Comparison of ENCODE assay signal across 9 mouse cellular contexts in the genomic region with DNA sequence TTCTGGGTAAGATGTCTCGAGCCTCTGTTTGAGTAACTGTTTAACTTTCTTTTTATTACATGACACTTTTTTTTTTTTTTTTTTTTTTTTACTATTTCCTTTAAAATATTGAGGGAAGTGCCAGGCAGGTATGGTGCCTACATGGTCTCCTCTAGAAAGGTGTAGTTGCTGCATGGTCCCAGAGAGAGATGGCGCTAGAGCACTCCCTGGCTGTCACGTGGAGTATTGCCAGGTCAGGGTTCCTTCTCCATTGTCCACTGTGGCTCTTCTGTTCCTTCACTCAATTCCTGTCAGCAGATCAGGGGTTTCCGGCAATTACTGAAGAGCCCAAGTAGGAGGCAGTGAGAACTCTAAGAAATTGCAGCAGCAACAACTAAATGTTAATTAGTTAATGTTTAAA.
A peak's percentile ranks its signal among the peaks of the same experiment; 100 is the strongest.
DNase-seq lines count a peak whose midpoint lies in the region; ATAC-seq and TF ChIP-seq lines count a peak whose summit lies in the region.
"Had no signal": no experiment of that assay in that cellular context is flagged by ENCODE, and none has a peak within 500 bp of the region (broad histone marks: within the 10 kb centered on the region; RNA-seq: fewer than 3 reads in every experiment).

No protein-coding gene starts in this region.

- WGBS in embryonic facial prominence, embryonic 10.5 days = 56% methylated on average over 4 of the region's 4 CpGs
- WGBS in liver, postnatal 0 days (ENCODE audit: insufficient replicate concordance) = 66% methylated on average over 4 of the region's 4 CpGs

- no peak for TF ChIP-seq EP300 in liver, postnatal 0 days (IDR thresholded peaks at IDR 0.05; ENCODE audit: low read depth)

- H3K9me3 ChIP-seq in embryonic facial prominence, embryonic 10.5 days = peaks cover 9% of the 10 kb centered on the region
- 0 out of 2 replicates have a peak, but pooled peaks cover 3% of the 10 kb centered on the region for H3K9me3 ChIP-seq in liver, postnatal 0 days (ENCODE audit: low read length)

- peak; percentile 73 for TF ChIP-seq CTCF in liver, postnatal 0 days (IDR thresholded peaks at IDR 0.05; ENCODE audit: low read depth)

- peaks cover 9% of the 10 kb centered on the region for H3K4me1 ChIP-seq in embryonic facial prominence, embryonic 10.5 days
- H3K4me1 ChIP-seq in liver, postnatal 0 days (ENCODE audit: insufficient read depth) = no peaks in the 10 kb centered on the region

- ATAC-seq in liver, postnatal 0 days = no peak

- H3K4me3 ChIP-seq in embryonic facial prominence, embryonic 10.5 days = no peak overlapping the region
- H3K4me3 ChIP-seq in liver, postnatal 0 days (ENCODE audit: low read depth, low read length) = no peak overlapping the region
- H3K4me3 ChIP-seq: hindbrain, embryonic 15.5 days had no signal

- no peaks in the 10 kb centered on the region for H3K27me3 ChIP-seq in embryonic facial prominence, embryonic 10.5 days (replicated peaks; ENCODE audit: low read depth, poor library complexity, severe bottlenecking)
- H3K27me3 ChIP-seq in liver, postnatal 0 days (ENCODE audit: insufficient read depth, low read length) = no peaks in the 10 kb centered on the region
- H3K27me3 ChIP-seq: hindbrain, embryonic 15.5 days had no signal

- H3K4me2 ChIP-seq in liver, postnatal 0 days (ENCODE audit: low read depth, low read length) = no peak overlapping the region
- H3K4me2 ChIP-seq: hindbrain, embryonic 15.5 days had no signal

- H3K27ac ChIP-seq in embryonic facial prominence, embryonic 10.5 days (replicated peaks) = no peak overlapping the region
- H3K27ac ChIP-seq in liver, postnatal 0 days (ENCODE audit: low read depth) = no peak overlapping the region
- H3K27ac ChIP-seq: hindbrain, embryonic 15.5 days had no signal

- DNase-seq in cerebellum, postnatal 10 days = peak; percentile 62 to 68
- DNase-seq in cerebellum, adult 9-11 months = no peak
- DNase-seq in B cell, adult 2 months = peak; percentile 66 to 67
- peak; percentile 35 for DNase-seq in embryonic facial prominence, embryonic 10.5 days (ENCODE audit: low spot score)
- peak; percentile 39 for DNase-seq in liver, postnatal 0 days
- DNase-seq in thymus, postnatal 4 days = peak; percentile 62
- DNase-seq in cerebellum, adult 9-10 months = no peak
- no peak for DNase-seq in adrenal gland, adult 8-10 months

- H3K36me3 ChIP-seq in embryonic facial prominence, embryonic 10.5 days (replicated peaks) = peaks cover 58% of the 10 kb centered on the region
- H3K36me3 ChIP-seq in liver, postnatal 0 days (replicated peaks; ENCODE audit: insufficient read depth, low read length) = peaks cover 31% of the 10 kb centered on the region

- no peak overlapping the region for H3K9ac ChIP-seq in liver, postnatal 0 days (replicated peaks)
- H3K9ac ChIP-seq: hindbrain, embryonic 15.5 days had no signal

Comparison
In these comparisons a context has a peak if more than half of its experiments do, and no peak if none do; other contexts are left out.
1. DNase-seq: peak in cerebellum, postnatal 10 days (2 of 2), B cell, adult 2 months (2 of 2), embryonic facial prominence, embryonic 10.5 days (single experiment), liver, postnatal 0 days (single experiment) and thymus, postnatal 4 days (single experiment); none in cerebellum, adult 9-11 months (single experiment), cerebellum, adult 9-10 months (single experiment) and adrenal gland, adult 8-10 months (single experiment).